Mouse (Mus musculus) cerebellum, adult (tissue): ENCODE measurements around the gene Ift43.

ENCODE experiments used
- ATAC-seq: cut with Nextera tagmentation; 2 replicates; pipeline ENCODE4 v1.9.2; 2017; ENCODE audit warnings: mild to moderate bottlenecking, moderate library complexity, mixed read lengths; ENCODE audit not compliant: insufficient number of reproducible peaks, low FRiP score, low TSS enrichment

Gene Ift43

DNA sequence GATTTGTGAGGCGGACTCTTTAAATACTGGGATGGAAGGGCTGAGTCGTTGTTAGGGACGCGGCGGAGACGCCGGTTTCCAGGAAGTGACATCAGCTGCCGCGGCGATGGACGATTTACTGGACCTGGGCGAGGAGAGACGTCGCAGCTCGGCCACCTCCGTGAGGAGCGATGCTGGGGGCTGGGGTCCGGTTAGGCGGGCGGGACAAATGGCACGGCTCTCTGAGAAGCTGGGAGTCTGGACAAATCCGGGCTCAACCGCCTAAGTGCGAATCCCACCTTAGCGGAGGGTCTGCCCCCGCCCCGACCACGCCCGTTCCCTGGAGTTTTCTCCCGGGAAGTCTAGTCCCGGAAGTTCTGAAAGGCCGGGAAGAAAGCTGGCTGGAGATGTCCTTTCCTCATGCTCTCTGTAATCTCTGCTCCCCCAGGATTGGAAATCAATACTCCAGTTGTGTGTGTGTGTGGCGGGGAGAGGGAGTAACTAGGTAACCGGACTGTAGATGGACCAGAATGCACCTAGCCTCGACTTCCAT, at the start of gene Ift43:
Gene Ift43, plus strand, starts transcription at position 61 of the 532 bp plus-strand sequence.
- ATAC-seq: peak; percentile 65; the same call in 1 of the 2 replicates

- ATAC-seq: no peak
Measured at GRCm38 (mm10) chr12:86035586-86035985, 46.8 kb upstream of the Ift43 start.

DNA sequence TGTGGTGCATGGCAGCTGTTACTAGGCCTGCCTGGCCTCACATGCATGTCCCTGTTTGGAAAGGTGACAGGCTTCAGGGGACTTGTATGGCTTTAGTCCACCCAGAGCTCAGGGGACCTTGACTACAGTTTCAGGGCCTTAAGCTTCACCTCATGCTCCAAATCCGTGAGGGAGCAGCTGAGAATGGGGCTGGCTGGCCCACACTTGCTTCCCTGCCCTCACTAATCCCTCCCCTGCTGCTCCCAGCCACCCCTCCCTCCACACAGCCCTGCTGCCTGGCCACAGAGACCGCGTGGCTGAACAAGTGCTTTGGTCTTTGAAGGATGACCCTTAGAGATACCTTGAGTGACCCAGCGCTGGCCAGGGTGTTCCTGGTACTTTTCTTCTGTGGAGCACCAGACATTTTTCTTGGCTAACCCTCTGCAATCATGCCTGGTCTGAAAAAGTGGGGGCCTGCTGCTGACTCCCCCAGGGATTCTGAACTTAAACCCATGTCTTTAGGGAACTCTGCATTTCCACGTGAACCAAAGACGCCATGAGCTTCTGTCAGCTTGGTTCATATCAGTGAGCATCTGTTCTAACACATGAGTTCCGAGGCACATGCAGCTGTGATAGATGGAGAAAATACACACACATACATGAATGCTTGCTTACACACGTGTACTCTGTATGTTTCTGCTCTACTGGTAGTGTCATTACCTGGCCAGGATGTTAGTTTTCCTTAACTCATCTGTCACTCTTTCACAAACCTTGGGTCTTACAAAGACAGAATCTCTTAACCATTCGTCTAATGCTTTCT, 45.8 kb upstream of the Ift43 start:
- ATAC-seq: no peak

DNA sequence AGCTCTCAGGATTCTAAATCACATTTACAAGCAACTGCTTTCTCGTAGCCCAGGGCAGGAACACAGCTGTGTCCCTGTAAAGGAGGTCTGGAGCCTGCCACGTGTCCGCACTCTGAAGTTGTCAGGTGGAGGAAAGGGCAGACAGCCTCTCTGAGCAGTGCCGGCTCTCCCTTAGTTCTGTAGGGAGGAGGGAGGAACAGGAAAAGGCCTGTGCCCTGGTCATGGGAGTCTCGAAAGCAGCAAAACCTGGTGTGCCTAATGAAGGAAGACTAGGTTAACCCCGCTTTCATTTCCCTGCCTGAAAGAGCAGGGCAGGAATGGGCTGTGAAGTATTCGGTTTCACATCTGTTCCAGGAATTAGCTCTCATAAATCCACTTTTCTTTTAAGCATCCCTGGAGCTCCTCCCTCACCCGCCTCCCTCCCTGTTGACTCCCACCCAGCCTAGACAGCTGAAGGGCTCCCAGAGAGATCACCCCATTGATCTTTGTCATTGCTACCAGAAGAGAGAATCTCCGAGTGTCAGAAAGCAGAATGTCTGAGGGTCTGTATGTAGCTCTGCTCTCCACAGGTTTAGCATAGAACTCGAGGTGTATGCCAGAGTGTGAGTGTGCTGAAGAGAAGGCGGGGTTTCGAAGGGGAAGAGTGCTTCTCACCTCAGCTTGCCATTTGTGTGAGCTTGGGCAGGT, 45.0 kb upstream of the Ift43 start:
- ATAC-seq: no peak

DNA sequence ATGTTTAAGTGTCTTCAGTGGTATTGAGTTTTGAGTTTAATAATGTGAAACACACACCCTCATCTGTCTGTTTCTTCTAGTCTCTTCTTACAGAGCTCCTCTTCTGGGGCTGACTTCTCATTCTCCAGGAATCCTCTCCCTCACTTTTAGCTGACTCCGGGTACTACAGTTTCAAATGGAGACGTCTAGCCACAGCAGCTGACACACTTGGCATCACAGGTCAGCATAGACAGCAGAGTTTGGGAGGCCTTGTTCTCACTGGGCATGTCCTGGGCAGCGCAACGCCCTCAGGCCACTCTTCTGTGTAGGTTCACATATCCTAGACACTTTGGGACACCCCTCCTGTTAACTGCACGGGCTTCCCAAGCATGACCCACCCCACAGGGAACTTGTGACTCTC, 43.3 kb upstream of the Ift43 start:
- no peak for ATAC-seq

DNA sequence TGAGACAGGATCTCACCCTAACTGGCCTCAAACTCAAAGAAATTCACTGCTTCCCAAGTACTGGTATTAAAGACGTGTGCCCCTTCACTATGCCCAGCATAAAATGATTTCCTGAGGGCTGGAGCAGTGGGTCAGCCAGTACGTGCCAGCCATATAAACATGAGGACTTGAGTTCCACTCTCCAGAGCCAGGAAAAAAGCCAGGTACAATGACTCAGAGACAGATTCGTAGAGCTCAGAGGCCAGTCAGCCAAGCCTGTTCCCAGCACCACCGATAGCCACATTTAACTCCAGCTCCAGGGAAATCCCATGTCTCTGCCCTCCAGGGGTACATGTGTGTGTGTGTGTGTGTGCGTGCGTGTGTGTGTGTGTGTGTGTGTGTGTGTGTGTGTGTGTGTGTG, 42.6 kb upstream of the Ift43 start:
- ATAC-seq: no peak

DNA sequence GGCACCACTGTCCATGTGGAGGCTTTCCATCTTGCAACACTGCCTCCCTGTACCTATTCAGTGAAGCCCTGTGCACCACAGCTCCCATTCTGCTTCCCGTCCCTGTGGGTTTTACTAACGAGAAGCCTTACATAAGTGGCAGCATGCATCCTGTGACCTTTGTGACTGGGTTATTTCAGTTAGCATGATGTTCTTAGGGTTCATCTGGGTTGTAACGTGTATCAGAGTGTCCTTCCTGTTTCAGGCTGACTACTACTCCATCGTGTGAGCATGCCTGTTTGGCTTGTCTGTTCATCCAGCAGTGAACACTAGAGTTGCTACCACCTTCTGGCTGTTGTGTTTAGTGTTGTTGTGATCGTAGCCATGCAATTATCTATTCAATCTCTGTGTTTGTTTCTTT, 36.2 kb upstream of the Ift43 start:
- ATAC-seq: no peak

- no peak for ATAC-seq
Measured at GRCm38 (mm10) chr12:86046776-86047175, 35.6 kb upstream of the Ift43 start.

- no peak for ATAC-seq
Measured at GRCm38 (mm10) chr12:86047376-86047775, 35.0 kb upstream of the Ift43 start.

DNA sequence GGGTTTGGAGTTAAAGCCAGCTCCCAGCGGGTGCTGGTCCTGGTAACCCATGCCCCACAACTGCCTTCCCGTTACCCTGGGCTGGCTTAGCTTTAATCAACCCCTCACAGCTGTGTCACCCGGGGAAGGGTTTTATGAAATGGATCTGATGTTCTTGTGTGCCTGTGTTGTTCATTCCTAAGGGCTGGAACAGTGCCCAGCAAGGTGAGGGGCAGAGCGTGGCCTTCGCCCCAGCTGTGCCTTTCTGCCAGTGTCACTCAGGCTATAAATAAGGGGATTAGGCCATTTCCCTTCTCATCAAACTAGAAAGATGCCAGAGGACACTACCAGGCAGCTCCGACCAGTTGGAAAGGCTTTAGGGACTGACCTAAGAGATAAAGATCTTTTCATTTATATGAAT, 32.5 kb upstream of the Ift43 start:
- no peak for ATAC-seq

GRCm38 (mm10) chr12:86051477-86051876, 30.9 kb upstream of the Ift43 start:
- no peak for ATAC-seq

- ATAC-seq: no peak
Measured at GRCm38 (mm10) chr12:86055306-86055705, 27.0 kb upstream of the Ift43 start.

- ATAC-seq: no peak
Measured at GRCm38 (mm10) chr12:86056976-86057375, 25.4 kb upstream of the Ift43 start.

DNA sequence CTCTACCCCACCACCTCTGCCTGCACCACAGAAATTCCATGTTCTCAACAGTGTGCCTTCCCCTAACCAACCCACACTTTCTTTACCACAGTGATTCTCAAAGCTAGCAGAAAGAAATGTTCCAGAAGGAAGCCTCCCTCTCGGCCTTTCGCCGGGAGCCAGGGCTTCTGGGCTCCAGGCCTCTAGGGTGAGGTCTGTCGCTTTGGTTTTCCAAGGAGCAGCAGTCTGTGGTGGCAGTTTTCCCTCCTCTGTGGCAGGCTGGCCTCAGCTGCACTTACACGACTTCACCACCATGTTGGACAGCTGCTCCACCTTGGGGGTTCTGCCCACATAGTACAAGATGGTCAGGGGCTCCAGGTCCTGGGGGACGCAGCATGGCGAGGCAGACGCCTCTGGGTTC, 24.8 kb upstream of the Ift43 start:
- no peak for ATAC-seq

DNA sequence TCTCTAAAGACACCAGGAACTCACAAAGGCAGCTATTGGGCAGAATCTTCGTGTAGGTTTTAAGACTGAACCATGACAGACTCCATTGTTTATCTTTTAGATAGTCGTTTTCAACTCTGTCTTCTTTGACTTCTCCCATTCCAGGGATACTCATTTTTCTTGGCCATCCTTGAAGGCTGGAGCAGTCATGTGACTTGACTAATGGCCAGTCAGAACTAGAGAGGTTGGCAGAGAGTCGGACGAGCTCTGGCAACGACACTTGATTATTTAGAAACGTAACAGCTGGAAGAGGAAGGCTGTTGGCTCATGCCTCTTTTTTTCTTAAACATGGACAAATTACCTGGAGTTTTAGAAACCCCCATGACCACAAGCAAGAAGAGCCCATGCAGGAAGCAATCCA, 23.0 kb upstream of the Ift43 start:
- ATAC-seq: no peak

GRCm38 (mm10) chr12:86064796-86065195, 17.5 kb upstream of the Ift43 start:
- no peak for ATAC-seq

GRCm38 (mm10) chr12:86071432-86071831, 10.9 kb upstream of the Ift43 start:
- no peak for ATAC-seq

GRCm38 (mm10) chr12:86074681-86075080, 7.7 kb upstream of the Ift43 start:
- ATAC-seq: no peak

DNA sequence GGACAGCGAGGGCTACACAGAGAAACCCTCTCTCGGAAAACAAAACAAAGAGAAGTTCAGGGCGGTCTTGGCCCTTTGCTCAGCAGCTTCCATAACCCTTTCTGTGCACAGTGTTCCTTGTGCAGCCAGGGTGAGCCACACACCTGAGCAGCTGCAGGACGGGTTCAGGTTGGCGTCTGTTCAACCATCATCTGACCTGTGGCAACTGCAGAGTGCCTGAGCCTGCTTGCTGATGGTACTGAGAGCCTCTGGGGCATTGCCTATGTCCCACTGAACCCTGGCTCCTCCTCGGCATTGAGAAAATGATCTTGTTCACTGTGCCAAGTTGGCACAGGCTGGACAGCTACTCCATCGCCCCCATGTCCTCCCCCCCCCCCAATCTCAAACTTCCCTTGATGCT, 7.0 kb upstream of the Ift43 start:
- no peak for ATAC-seq

- ATAC-seq: peak; percentile 29; the same call in 1 of the 2 replicates
Measured at GRCm38 (mm10) chr12:86076321-86076901, 5.9 kb upstream of the Ift43 start.

- ATAC-seq: no peak
Measured at GRCm38 (mm10) chr12:86077322-86077721, 5.0 kb upstream of the Ift43 start.
